Mouse (Mus musculus) forebrain, embryonic 14.5 days (tissue): ENCODE results near the gene Znhit1. TPM values are rescaled to one million over a fixed set of nuclear protein-coding genes. Genes with fewer than 3 reads are reported as not detected.
A peak's percentile ranks its signal among the peaks of the same experiment; 100 is the strongest.

Experiments
- microRNA counts: library from miRNA; unstranded; fragments of <30 nt; microRNA quantifications from one replicate; lab custom pipeline; 2016
- microRNA-seq: library from miRNA; unstranded; fragments of <30 nt; microRNA quantifications from one replicate; pipeline ENCODE4, GENCODE M21; 2016
- polyA plus RNA-seq: library from polyadenylated mRNA; unstranded; fragments of >200 nt; fragmentation: Nextera tagmentation; extraction: Ambion mirVana; gene quantifications from 2 replicates; pipeline ENCODE4 v1.2.1, GENCODE M21; 2014

Znhit1 gene
- polyA plus RNA-seq, 1 experiment from 2014 or later, result 136 TPM

MicroRNAs within 50 kb of the gene (microRNA counts, 519-probe panel; counts per million panel counts)
- not detected for microRNA mmu-miR-702 (lab: Ali Mortazavi, UCI)

Small RNA genes lying within 50 kb of the gene (microRNA-seq; reads per million reads assigned to microRNA genes)
- 100 reads per million, percentile 57 among the genes with 10 or more reads in this experiment for gene Mir702

Other genes with a start within 250 kb of the Znhit1 start
- gene Col26a1, start 104.8 kb downstream of the Znhit1 start, polyA plus RNA-seq, result 8.8 and 12.4 TPM in 2 replicates
- 137 and 158 TPM in 2 replicates for gene Ift22, start 79.9 kb downstream of the Znhit1 start, polyA plus RNA-seq
- 432 and 495 TPM in 2 replicates for gene Fis1, start 34.7 kb downstream of the Znhit1 start, polyA plus RNA-seq
- 0.11 TPM in 1 of 2 replicates, not detected in the other for gene Cldn15, start 21.4 kb downstream of the Znhit1 start, polyA plus RNA-seq
- 21.7 and 22.2 TPM in 2 replicates for gene Plod3, start 1.0 kb downstream of the Znhit1 start, polyA plus RNA-seq
- 2.7 and 3.8 TPM in 2 replicates for gene Vgf, start 38.4 kb upstream of the Znhit1 start, polyA plus RNA-seq
- gene Ap1s1, start 58.1 kb upstream of the Znhit1 start, polyA plus RNA-seq, result 242 and 250 TPM in 2 replicates
- 0.14 and 0.28 TPM in 2 replicates for gene Serpine1, start 84.2 kb upstream of the Znhit1 start, polyA plus RNA-seq
- gene Trim56, start 128.2 kb upstream of the Znhit1 start, polyA plus RNA-seq, result 3.2 and 4.8 TPM in 2 replicates
- gene Muc3, start 161.3 kb upstream of the Znhit1 start, polyA plus RNA-seq, result not detected in 2 replicates
- gene Muc3a, start 224.4 kb upstream of the Znhit1 start, polyA plus RNA-seq, result 0.11 TPM in 1 of 2 replicates, not detected in the other